Mouse (Mus musculus): ENCODE measurements around the gene Plin4.
"Not testable (repeated sequence)": the region's sequence is repeated elsewhere in the genome, so short reads cannot be mapped to it uniquely, and the experiment has no call there.

- TF ChIP-seq EP300, POLR2A (IDR thresholded peaks at IDR 0.05; ENCODE audit: insufficient read depth, low read depth, low read length): not testable (repeated sequence)
These were observed 43.9 kb downstream of the Plin4 start for GRCm38 (mm10) chr17:56065715-56066114.

All from heart, adult 2 months (tissue).